Comparison of ENCODE assay signal across 8 mouse cellular contexts in the genomic region with DNA sequence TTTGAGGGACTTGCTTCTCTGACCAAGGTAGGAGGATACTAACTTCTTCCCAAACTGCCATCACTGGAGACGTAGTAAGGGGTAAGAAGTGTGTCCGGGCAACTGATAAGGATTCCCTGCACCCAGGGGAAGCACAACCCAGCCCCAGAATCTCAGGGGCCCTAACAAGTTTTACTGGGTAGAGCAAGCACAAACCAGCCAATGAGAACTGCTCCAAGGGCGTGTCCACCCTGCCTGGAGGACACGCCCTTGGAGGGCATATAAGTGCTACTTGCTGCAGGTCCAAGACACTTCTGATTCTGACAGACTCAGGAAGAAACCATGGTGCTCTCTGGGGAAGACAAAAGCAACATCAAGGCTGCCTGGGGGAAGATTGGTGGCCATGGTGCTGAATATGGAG. TPM values are rescaled to one million over a fixed set of nuclear protein-coding genes. Genes with fewer than 3 reads are reported as not detected.
DNase-seq lines count a peak whose midpoint lies in the region; ATAC-seq and TF ChIP-seq lines count a peak whose summit lies in the region.
"Not testable (repeated sequence)": the region's sequence is repeated elsewhere in the genome, so short reads cannot be mapped to it uniquely, and the experiment has no call there.

Gene Hba-a2, plus strand, starts transcription at position 287 of the 400 bp plus-strand sequence.

- H3K36me3 ChIP-seq in erythroblast, embryonic 14.5 days (ENCODE audit: control insufficient read depth), result peaks cover 55% of the 10 kb centered on the region
- H3K36me3 ChIP-seq in hindbrain, embryonic 10.5 days; limb, embryonic 14.5 days (ENCODE audit: control insufficient read depth, insufficient read depth, low read length); midbrain, embryonic 10.5 days; stomach, embryonic 16.5 days (ENCODE audit: control insufficient read depth, insufficient read depth, low read length): not testable (repeated sequence)

- not testable (repeated sequence) for H3K4me2 ChIP-seq in limb, embryonic 14.5 days (replicated peaks; ENCODE audit: low read depth, low read length, severe bottlenecking); stomach, embryonic 16.5 days (ENCODE audit: low read depth, low read length)

- WGBS in hindbrain, embryonic 10.5 days, result no CpG with 5 or more reads among the region's 4 CpGs
- WGBS in limb, embryonic 14.5 days, result no CpG with 5 or more reads among the region's 4 CpGs
- no CpG with 5 or more reads among the region's 4 CpGs for WGBS in midbrain, embryonic 10.5 days
- WGBS in stomach, embryonic 16.5 days, result no CpG with 5 or more reads among the region's 4 CpGs

- H3K4me1 ChIP-seq in erythroblast, embryonic 14.5 days (ENCODE audit: control insufficient read depth), result peaks cover 52% of the 10 kb centered on the region
- not testable (repeated sequence) for H3K4me1 ChIP-seq in hindbrain, embryonic 10.5 days (replicated peaks); limb, embryonic 14.5 days (ENCODE audit: control insufficient read depth, insufficient read depth, low read length); midbrain, embryonic 10.5 days; stomach, embryonic 16.5 days (ENCODE audit: control insufficient read depth, insufficient read depth, low read length)

- H3K9me3 ChIP-seq in erythroblast, embryonic 14.5 days (ENCODE audit: control insufficient read depth, low read length); hindbrain, embryonic 10.5 days; limb, embryonic 14.5 days (ENCODE audit: control insufficient read depth, low read length); midbrain, embryonic 10.5 days (replicated peaks); stomach, embryonic 16.5 days (replicated peaks; ENCODE audit: control insufficient read depth, low read length): not testable (repeated sequence)

- not testable (repeated sequence) for H3K27me3 ChIP-seq in erythroblast, embryonic 14.5 days (ENCODE audit: control insufficient read depth); limb, embryonic 14.5 days (ENCODE audit: control insufficient read depth, insufficient read depth, low read length); stomach, embryonic 16.5 days (ENCODE audit: control insufficient read depth, insufficient read depth, low read length)
- peaks cover 13% of the 10 kb centered on the region for H3K27me3 ChIP-seq in hindbrain, embryonic 10.5 days (ENCODE audit: insufficient read depth, poor library complexity, severe bottlenecking)
- peaks cover 22% of the 10 kb centered on the region for H3K27me3 ChIP-seq in midbrain, embryonic 10.5 days (ENCODE audit: low read depth, poor library complexity, severe bottlenecking)

- H3K9ac ChIP-seq in limb, embryonic 14.5 days (ENCODE audit: low read depth, low read length, severe bottlenecking); stomach, embryonic 16.5 days (ENCODE audit: low read length): not testable (repeated sequence)

- not testable (repeated sequence) for H3K27ac ChIP-seq in hindbrain, embryonic 10.5 days; limb, embryonic 14.5 days (replicated peaks; ENCODE audit: low read depth, low read length); midbrain, embryonic 10.5 days (replicated peaks); stomach, embryonic 16.5 days (ENCODE audit: low read length)

- not testable (repeated sequence) for DNase-seq in adrenal gland, adult 8-10 months; gonadal fat pad, adult 2 months (ENCODE audit: low read depth); hindbrain, embryonic 10.5 days (ENCODE audit: low spot score); layer of hippocampus, adult 18-20 months (ENCODE audit: low spot score in 2 of 2); limb, embryonic 14.5 days (ENCODE audit: low spot score); midbrain, embryonic 10.5 days (ENCODE audit: low spot score)

- not testable (repeated sequence) for TF ChIP-seq POLR2A in limb, embryonic 14.5 days (IDR thresholded peaks at IDR 0.05; ENCODE audit: borderline replicate concordance, extremely low read depth, insufficient read depth, insufficient read length)

- H3K4me3 ChIP-seq in erythroblast, embryonic 14.5 days (replicated peaks), result peak within 1 kb of the TSS; percentile 65
- not testable (repeated sequence) for H3K4me3 ChIP-seq in hindbrain, embryonic 10.5 days; limb, embryonic 14.5 days (replicated peaks; ENCODE audit: low read length); midbrain, embryonic 10.5 days; stomach, embryonic 16.5 days (replicated peaks; ENCODE audit: low read length)

- ATAC-seq in limb, embryonic 14.5 days (ENCODE audit: low FRiP score, low read depth), result not testable (repeated sequence)
- ATAC-seq in stomach, embryonic 16.5 days (ENCODE audit: insufficient read depth, low FRiP score), result peak; percentile 67

RNA-seq across cellular contexts. Expression of gene Hba-a2, which starts in this region (rescaled TPM):
- total RNA-seq in adrenal gland, adult 8-10 months (2022), result 1,000 to 10,000 TPM in 1 of 4 experiments, 100 to 1,000 TPM in 3; 528 to 1,532 (median 627) TPM
- polyA plus RNA-seq in erythroblast, embryonic 14.5 days (2012), result 130,484 and 191,888 TPM in 2 replicates
- polyA plus RNA-seq in gonadal fat pad, adult 2 months (2012; rRNA removed), result 2,488 and 5,855 TPM in 2 replicates
- 4,383 and 4,938 TPM in 2 replicates for polyA plus RNA-seq in hindbrain, embryonic 10.5 days (2016; fragmentation: Nextera tagmentation; extraction: Ambion mirVana)
- 100 to 1,000 TPM; 253 to 257 TPM for total RNA-seq in layer of hippocampus, adult 18-20 months (2021)
- 9,478 and 10,620 TPM in 2 replicates for polyA plus RNA-seq in limb, embryonic 14.5 days (2012; rRNA removed)
- 9,964 and 14,532 TPM in 2 replicates for polyA plus RNA-seq in limb, embryonic 14.5 days (2014; fragmentation: Nextera tagmentation; extraction: Ambion mirVana)
- 3,984 and 4,102 TPM in 2 replicates for polyA plus RNA-seq in midbrain, embryonic 10.5 days (2016; fragmentation: Nextera tagmentation; extraction: Ambion mirVana)
- polyA plus RNA-seq in stomach, embryonic 16.5 days (2015; fragmentation: Nextera tagmentation; extraction: Ambion mirVana), result 13,147 and 13,964 TPM in 2 replicates
